Mouse (Mus musculus): ENCODE data around the gene Trmt6.

The Trmt6 gene

DNA sequence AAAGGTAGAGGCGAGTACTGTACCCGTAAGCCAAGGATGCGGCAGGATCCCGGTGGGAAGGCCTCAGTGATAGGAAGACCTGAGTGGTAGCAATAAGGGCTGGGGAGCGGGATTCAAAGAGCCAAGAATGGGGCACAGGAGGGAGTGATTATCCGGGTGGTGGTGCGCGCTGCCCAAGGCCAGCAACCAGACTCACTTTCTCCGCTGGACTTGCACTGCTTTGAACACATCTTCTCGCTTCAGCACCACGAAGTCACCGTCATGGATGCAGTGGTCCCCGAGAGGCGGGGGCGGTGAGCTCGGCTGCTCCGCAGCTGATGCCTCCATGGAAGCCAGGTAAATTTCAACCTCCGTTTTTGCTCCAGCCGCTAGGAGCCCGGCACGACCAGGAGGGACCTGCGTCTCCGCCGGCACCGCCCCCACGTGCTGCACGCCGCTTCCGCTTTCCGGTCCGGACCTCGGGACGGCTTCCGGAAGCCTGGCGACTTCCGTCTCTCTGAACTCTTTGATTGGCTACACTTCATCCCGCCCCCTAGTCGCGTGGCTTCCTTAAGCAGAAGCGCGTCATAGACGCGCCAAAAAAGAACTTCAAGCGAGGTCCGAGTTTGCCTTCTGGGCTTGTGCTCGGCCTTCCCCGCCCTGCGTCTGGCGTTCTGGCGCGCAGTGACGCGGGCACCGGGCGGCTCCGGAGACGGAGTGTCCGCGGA lies at the start of gene Trmt6, which contains the start of gene Mcm8:
Gene Trmt6 (minus strand): TSS at position 448 of the 707 bp plus-strand sequence.
Gene Mcm8 (plus strand): TSS at position 534 of the 707 bp plus-strand sequence.
- peak; percentile 91 for DNase-seq

DNA sequence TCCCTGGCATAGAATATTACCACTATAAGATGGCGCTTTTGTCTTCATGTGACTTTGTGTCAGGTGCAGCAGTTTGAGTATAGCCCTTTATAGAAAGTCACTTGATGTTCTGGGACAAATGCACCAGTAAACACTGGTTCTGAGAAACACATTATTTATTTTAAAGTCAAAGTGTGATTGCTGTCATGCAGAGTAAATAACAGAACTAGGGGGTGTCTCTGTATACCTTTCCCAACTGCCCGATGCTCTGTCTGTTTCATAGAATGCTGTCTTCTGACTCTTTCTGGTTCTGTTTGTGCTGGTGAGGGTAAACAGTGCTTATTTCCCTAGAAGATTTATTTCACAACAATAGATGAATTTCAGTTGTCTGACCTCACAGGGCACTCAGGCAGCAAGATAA lies 47.5 kb upstream of the Trmt6 start:
- DNase-seq = no peak

DNA sequence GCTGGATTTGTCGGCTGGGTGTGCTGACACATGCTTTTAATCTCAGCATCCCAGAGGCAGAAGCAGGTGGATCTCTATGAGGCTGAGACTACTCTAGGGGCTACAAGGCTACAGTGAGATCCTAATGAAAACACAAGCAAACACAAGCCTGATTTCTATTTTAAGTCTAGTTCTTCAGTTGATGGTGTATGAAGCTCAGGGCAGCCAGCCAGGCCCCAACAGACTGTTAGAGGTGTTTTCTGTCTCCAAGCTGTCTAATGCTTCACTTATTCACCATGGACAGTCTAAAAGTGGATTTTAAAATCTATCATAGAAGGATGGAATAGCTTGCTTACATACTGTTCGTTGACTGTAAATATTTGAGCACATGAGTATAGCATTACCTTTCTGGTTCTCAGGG lies 45.6 kb upstream of the Trmt6 start:
- no peak for DNase-seq

DNA sequence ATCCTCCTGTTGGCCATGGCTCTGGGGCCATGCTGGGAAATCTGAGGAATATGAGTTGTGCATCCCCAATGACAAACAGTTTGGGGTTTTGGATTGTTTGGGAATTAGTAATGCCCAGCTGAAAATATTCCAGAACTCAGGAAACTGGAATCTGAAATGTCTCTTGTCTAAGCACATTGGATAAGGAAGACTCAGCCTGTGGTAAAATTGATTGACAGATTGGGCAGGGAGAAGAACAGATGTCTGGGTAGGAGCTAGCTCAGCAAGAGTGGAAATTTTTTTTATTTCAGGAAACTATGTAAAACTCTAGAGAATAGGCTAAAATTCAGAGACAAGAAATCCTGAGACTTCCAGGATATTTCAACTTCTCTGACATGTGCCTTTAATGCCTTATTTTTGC lies 44.6 kb upstream of the Trmt6 start:
- DNase-seq = no peak

DNA sequence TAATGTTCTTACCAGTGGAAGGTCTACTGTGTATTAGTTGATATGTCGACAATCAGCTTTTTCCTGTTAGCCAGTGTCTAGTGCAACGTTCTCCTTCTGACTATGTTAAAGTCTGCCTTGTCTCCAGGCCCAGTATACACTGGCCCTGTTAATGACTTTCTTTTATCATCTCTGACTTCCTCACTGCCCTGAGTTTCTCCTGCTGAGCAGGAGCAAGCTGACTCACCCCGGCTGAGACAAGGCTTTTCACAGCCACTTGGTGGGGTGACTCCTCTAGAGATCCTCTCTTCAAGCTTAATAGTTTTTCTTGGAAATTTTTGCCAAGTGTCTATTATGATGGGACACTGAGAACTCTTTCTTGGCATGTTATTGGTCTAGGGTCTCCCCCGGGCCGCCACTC lies 40.5 kb upstream of the Trmt6 start:
- DNase-seq = no peak

DNA sequence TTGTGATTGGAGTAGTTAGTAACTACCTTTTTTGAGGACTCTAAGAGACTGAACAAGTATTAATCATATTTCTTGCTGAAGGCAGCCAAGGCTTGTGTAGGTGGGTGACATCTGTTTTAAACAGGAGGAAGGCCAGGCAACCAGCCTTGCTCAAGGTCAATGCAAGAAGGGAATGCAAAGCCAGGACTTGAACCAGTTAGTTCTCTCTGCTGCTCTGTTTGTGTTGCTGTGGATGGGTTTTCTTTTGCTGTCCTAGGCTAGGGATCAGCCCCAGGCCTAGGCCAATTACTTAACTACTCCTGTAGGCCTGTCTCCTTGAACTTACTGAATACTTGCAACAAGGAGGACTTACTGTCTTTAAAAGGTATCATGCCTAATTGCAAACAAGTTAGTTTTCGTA lies 37.2 kb upstream of the Trmt6 start:
- no peak for DNase-seq

DNA sequence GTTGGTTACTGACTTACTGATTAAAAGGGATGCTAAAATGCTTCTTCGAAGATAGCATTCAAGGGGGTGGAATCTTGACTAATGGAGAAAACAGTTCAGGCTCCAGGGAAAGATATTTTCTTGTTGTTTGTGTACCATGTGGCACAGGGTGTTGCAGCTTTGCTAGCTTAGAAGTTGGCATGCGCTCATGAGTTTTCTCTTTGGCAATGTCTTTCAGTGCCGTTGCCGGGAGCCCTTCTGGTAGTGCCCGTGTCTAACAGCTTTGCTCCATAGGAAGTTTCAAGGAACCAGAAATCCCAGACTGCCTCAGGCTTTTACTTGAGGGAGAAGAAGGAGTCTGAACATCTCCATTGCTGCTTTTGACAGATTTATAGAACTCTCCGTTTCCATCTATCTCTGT lies 33.3 kb upstream of the Trmt6 start:
- DNase-seq = no peak

DNA sequence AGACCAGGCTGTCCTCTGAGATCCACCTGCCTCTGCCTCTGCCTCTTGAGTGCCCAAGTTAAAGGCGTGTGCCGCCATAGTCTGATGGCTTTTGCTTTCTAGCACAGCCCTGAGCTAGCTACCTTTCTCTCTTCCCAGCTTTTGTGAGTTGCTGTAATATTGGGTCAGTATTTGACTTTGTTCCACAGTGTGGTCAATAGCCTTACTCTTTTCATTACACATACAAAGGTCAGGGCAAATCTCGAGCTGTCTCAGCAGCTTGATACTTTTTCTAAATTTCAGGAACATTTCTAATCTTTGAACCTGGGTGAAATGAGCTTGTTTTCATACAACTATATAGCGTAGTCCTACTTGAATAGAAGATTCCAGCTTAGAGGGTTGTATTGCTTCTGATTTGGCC lies 32.5 kb upstream of the Trmt6 start:
- DNase-seq = no peak

DNA sequence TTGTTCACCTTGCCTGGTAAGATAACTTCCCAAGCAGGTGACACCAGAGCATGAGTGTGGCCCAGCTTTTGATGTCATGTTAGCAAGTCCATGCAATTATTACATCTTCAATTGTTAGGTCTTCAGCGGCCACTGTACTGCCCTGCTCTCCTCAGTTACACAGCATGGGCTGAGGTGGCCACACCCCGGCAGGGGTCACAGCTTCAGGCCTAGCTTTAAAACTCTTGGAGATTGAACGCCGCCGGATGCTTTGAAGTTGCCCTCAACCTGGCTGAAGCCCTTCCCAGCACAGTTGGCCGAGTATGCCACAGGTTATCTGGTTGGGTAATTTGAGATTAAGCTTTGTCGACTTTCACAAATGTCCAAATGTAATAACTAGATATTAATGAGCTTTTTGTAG lies 31.7 kb upstream of the Trmt6 start:
- DNase-seq = no peak

DNA sequence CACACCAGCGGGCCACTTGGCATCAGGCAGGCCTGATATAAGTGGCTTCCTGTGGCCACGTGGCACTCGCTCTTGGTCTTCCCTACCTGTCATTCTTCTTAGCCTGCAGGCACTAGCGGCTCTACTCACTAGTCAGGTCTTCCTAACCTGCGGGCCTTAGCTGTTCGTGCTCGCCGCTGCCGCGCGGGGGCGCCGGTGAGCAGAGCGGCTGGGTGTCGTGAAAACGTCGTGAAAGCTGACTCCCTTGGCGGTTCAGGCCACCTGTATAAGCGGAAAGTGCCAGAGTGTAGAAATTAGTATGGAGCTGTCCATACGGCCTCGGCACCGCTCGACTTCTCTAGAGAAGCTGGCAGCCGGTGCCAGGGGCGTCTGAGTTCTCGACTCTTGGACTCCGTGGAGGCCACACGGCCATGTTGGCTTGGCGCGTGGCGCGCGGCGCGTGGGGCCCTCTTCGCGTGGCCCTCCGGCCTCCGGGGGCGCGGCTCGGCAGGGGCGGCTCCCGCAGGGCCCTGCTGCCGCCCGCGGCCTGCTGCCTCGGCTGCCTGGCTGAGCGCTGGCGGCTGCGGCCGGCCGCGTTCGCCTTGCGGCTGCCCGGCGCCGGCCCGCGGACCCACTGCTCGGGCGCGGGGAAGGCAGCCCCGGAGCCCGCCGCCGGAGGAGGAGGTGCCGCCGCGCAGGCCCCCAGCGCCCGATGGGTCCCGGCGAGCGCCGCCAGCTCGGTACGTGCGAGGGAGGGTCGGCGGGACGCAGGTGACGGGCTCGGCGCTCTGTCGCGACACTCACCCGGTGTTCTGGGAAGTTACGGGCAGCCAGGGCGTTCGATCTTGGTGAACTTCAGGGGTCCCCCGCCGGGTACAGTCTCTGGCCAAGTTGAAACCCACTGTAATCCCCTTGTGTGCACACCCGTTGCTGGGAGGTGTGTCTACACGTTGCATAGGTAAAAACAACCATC lies 30.8 kb upstream of the Trmt6 start, which contains the start of gene Crls1:
Gene Crls1 (plus strand): TSS at position 260 of the 952 bp plus-strand sequence.
- peak; percentile 95 for DNase-seq

DNA sequence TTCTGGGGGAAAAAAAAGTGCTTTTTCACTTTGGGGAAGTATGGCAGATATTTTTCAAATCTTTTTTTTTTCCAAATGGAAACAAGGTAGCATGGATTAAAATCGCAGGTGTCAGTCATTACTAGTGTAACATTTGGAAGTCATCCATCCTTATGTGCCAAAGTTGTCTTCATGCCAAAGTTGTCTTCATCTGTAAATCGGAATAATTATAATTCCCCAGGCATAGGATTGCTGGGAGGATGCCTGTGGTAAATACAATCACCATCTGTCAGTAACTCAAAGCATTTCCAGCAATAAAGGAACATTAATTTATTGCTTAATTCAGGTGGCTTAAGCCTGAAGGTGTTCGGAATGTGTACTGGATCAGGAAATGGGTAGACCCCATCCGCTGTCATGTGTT lies 25.2 kb upstream of the Trmt6 start:
- DNase-seq = no peak

DNA sequence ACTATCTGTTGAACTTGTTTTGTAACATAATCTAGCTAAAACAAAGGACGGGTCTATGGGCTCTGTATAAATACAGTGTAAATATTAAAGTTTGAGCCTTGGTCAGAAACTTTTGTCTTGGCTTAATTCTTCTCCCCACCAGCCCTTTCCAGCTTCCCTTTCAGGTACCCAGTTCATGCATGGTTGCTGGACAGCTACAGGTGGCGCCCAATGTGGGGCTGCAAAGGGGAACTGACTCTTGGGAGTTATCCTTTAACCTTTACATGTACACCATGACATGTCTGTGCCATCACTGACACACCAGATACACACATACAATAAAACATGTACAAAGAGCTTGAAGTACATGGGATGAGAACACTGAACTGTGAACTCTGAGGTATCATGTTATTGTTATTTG lies 12.9 kb downstream of the Trmt6 start:
- no peak for DNase-seq

DNA sequence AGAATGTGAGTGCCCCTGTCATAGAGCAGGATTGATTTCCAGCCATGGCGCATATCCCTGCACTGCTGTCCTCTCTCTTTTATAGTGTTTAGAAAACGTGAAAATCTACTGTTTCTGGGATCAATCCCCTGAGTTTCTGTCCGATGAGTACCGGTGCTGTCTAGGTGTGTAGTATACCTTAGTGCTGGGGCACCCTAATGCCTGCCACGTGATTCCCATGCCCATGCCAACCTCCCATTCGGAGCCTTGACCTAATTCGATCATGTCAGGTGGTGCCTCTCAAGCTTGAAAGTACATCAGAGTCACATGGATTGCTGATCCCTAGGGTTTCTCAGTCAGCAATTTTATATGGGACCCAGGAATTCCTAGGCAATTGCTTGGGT lies 21.7 kb downstream of the Trmt6 start:
- DNase-seq = no peak

DNA sequence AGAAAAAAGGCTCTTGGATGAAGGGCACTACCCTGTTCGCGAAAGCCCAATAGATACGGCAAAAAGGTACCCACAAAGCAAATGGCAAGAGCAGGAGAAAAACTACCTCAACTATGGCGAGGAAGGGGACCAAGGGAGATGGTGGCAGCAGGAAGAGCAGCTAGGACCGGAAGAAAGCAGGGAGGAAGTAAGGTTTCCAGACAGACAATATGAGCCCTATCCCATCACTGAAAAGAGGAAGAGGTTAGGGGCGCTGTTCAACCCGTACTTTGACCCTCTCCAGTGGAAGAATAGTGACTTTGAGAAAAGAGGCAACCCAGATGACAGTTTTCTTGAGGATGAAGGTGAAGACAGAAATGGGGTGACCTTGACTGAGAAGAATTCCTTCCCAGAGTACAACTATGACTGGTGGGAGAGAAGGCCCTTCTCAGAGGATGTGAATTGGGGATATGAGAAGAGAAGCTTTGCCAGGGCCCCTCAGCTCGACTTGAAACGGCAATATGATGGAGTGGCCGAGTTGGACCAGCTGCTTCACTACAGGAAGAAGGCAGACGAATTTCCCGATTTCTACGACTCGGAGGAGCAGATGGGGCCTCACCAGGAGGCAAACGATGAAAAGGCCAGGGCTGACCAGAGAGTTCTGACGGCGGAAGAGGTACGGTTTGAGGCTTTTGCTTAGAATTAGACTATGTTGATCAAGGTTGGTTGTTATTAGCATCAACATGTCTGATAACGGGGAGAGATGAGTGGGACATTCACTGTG lies 22.2 kb downstream of the Trmt6 start:
- no peak for DNase-seq

DNA sequence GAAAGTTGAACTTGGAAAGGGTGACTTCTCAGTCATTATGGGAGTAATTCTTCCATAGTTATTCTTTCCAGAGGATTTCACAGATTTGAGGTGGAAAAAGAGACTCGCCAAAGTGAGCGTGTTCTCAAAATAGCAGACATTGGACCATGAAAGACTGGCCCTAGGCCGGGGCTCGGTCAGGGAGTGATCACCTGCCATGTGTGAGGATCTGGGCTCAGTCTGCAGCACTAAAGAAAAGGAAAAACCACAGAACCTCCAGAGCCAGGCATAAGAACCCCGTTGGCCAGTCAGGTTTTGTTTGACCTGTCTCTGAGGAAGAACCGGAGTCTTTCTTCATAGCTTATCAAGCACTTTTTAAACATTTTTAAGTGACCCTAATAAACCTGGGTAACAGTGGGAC lies 31.8 kb downstream of the Trmt6 start:
- no peak for DNase-seq

DNA sequence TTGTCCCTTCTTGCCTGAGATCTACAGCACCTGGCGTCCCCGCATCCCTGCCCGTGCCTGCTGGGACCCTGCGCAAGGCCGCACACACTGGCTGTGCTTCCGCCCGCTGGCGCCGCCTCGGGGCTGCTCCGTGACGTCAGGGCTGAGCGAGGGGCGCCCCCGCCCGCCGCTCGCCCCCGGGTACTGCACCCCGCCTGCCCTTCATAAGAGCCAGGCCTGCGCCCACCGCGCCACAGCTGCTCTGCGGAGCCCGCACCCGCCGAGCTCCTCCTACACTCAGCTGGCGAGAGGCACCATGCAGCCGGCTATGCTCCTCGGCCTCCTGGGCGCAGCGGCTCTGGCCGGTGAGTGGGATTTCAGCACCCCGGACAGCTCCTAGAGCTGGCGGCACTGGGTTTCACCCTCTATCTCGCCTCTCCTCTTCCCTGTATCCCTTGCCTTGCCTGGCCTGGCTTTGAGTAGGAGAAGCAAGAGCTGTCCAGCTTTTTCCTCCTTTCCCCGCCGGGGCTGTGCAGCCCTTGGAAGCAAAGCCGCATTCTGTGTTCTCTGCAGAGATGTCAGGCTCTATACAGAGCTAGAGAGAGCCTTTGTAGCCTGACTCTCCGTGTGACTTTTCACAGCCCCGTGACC lies 34.3 kb downstream of the Trmt6 start:
- peak; percentile 90 for DNase-seq

DNA sequence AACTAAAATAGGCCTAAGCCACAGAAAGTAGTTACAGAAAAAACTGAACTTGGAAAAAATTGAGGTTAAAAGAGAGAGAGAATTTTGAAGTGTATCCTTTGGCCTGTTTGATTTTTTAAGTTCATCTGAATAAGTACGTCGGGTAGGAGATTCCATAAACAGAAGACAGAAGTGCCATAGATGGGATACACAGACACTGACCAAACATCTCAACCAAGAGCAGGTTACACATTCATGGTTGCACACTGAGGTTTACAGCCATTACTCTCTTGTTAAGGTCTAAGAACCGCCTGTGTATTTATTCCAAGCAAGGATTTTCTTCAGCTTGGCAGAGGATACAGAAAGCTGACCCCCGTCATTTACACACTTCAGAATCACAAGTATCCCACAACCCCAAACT lies 34.9 kb downstream of the Trmt6 start, which contains the start of gene Chgb:
Gene Chgb (plus strand): TSS at position 301 of the 400 bp plus-strand sequence.
- no peak for DNase-seq

DNA sequence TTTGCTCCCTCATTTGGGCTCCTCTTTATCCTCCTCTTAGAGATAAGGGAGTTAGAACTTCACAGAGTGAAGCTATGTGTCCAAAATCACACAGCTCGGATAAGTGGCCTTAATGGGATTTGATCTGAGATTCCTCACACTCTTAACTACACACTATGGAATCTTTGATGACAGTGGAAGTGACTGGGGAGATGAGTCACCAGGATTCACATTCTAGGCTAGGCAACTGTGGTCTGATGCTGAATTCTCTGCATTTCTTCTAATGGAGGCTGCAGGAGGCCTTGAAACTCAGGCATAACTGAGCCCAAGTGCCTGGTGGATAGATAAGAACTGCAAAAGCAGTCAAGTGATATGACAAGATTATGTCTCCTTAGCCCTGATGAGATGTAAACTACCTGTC lies 45.0 kb downstream of the Trmt6 start:
- DNase-seq = no peak

DNA sequence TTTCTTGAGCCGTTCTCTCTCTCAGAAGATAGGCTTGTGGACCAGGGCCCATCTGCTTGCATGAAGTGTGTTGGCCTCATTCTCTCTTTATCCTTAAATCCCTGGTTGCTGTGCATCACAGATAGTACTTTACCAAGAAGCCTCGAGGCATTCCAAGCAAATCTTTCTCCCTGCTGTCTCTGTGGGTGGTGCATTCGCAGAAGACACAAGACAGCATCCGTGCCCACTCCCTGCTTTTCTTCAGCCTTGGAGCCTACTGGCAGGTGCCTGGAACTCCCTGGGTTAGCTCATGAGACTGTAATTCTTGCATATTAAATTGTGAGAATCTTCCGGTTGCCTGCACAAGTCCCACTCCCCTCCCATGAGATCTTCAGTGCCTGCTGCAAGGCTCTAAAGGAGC lies 57.9 kb downstream of the Trmt6 start:
- no peak for DNase-seq

Data from lung, postnatal 14 days (tissue).